Mouse (Mus musculus) neural tube, embryonic 15.5 days (tissue): ENCODE data around the gene Prom2. TPM values are rescaled to one million over a fixed set of nuclear protein-coding genes. Genes with fewer than 3 reads are reported as not detected.

Source experiments
- ATAC-seq: fragments of 200-750 bp; cut with Nextera tagmentation; 2 replicates; pipeline ENCODE4 v1.8.0; 2017; ENCODE audit warnings: mild to moderate bottlenecking, moderate TSS enrichment, moderate library complexity; ENCODE audit not compliant: low FRiP score
- H3K27ac ChIP-seq: fragments of 300-500 bp; sonication (generic); replicated peaks from 2 replicates; pipeline ENCODE4 v1.5.1; 2015; ENCODE audit warnings: mild to moderate bottlenecking, inconsistent platforms
- H3K27me3 ChIP-seq: fragments of 300-500 bp; sonication (generic); replicated peaks from 2 replicates; pipeline ENCODE4 v1.6.1; 2015; ENCODE audit warnings: inconsistent platforms
- H3K36me3 ChIP-seq: fragments of 300-500 bp; sonication (generic); 2 replicates; pipeline ENCODE4 v1.6.1; 2015; ENCODE audit warnings: inconsistent platforms
- H3K4me1 ChIP-seq: fragments of 300-500 bp; sonication (generic); 2 replicates; pipeline ENCODE4 v1.6.1; 2015; ENCODE audit warnings: inconsistent platforms
- H3K4me2 ChIP-seq: fragments of 300-500 bp; sonication (generic); 2 replicates; pipeline ENCODE4 v1.6.1; 2015; ENCODE audit warnings: inconsistent platforms, mild to moderate bottlenecking, moderate library complexity
- H3K4me3 ChIP-seq: fragments of 300-500 bp; sonication (generic); replicated peaks from 2 replicates; pipeline ENCODE4 v1.5.1; 2015; ENCODE audit warnings: mild to moderate bottlenecking, inconsistent platforms
- H3K9ac ChIP-seq: fragments of 300-500 bp; sonication (generic); replicated peaks from 2 replicates; pipeline ENCODE4 v1.6.1; 2015; ENCODE audit warnings: mild to moderate bottlenecking, inconsistent platforms
- H3K9me3 ChIP-seq: fragments of 300-500 bp; sonication (generic); replicated peaks from 2 replicates; pipeline ENCODE4 v1.6.1; 2016; ENCODE audit warnings: inconsistent platforms
- WGBS: fragments of 180-500 bp; shearing (Covaris S2); methylation state at CpG from one replicate; pipeline ENCODE4 v1.1.7; 2015; ENCODE audit warnings: mixed read lengths; 5-methylcytosine and 5-hydroxymethylcytosine counted together
- polyA plus RNA-seq: library from polyadenylated mRNA; unstranded; fragments of >200 nt; fragmentation: Nextera tagmentation; extraction: Ambion mirVana; gene quantifications from 2 replicates; pipeline ENCODE4 v1.2.1, GENCODE M21; 2015

The Prom2 gene
- 0.06 and 0.50 TPM in 2 replicates for polyA plus RNA-seq

DNA sequence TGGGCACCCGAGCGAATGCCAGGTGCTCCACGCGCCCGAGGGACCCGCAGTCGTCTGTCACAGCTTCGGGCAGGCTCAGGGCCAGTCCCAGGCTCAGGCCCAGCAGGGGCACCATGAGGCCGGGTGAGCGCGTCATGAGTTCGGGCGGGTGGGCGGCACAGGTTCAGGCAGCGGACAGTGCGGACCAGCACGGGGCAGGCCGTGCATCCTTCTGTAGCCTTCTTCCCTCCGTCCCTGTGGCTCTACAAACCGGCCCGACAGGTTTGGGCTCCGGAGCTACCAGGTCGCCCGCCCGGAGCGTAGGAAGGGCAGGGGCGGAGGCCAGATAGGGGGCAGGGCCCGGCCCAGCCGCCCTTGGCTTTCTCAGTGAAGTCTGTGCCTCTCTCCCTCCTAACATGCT, at the start of gene Prom2:
Gene Prom2 (minus strand): TSS at position 283 of the 400 bp plus-strand sequence.
- Histone ChIP-seq H3K9me3 (no peaks in the 10 kb centered on the region), H3K9ac (no peak within 1 kb of the TSS), H3K4me1 (peaks cover 6% of the 10 kb centered on the region), H3K4me2 (peak within 1 kb of the TSS; percentile 41), H3K27ac (no peak within 1 kb of the TSS), H3K4me3 (peak within 1 kb of the TSS; percentile 10; the same call in 1 of the 2 replicates), H3K27me3 (peaks cover 59% of the 10 kb centered on the region), H3K36me3 (no peaks in the 10 kb centered on the region)
- ATAC-seq: no peak
- 5% methylated on average over 29 of the region's 29 CpGs for WGBS

DNA sequence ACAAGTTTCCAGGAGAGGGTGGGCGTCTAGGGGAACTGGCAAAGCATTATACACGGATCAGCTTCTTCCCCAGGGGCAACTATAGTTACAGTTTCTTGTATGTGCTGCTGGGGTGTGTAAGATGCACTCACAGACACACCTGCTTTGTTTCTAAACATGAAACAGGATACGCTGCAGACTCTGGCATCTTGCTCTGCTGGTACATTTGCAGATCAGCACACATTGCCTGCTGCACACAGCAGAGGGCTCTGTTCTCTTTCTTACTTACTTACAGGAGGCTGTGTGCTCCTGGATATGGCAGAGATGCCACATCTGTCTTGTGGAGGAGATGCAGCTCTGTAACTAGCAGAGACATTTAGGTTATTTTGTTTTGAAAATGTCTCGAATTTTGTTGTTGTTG, 49.6 kb upstream of the Prom2 start:
- Histone ChIP-seq H3K4me1 (peaks cover 27% of the 10 kb centered on the region), H3K27ac (no peak overlapping the region), H3K27me3 (no peaks in the 10 kb centered on the region), H3K9me3 (no peaks in the 10 kb centered on the region), H3K36me3 (peaks cover 36% of the 10 kb centered on the region), H3K9ac (no peak overlapping the region), H3K4me3 (no peak overlapping the region), H3K4me2 (no peak overlapping the region)
- ATAC-seq: no peak
- WGBS: 82% methylated on average over 4 of the region's 4 CpGs

DNA sequence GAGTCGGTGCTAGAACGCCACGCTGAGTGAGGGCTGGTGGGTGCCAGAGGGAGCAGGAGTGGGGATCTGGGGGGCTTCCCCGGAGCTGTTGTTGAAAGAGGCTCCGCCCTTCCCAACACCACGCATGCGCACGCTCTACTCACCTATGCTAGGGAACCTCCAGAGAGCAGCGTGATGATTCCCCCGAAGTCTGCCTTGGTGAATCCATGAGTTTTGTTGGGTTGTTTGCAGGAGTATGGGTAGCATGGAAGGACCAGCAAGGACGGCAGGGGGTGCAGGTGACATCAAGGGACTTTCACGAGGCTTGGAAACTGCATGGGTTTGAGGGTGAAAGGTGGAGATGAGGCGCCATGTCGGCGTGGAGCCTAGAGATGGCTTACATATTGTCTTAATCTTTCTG, 48.9 kb upstream of the Prom2 start:
- H3K9me3 ChIP-seq: no peaks in the 10 kb centered on the region
- no peak overlapping the region for H3K4me3 ChIP-seq
- no peak overlapping the region for H3K27ac ChIP-seq
- no peak overlapping the region for H3K9ac ChIP-seq
- peaks cover 31% of the 10 kb centered on the region for H3K36me3 ChIP-seq
- H3K4me2 ChIP-seq: no peak overlapping the region
- 83% methylated on average over 15 of the region's 15 CpGs for WGBS
- ATAC-seq: no peak
- peaks cover 27% of the 10 kb centered on the region for H3K4me1 ChIP-seq
- H3K27me3 ChIP-seq: no peaks in the 10 kb centered on the region

DNA sequence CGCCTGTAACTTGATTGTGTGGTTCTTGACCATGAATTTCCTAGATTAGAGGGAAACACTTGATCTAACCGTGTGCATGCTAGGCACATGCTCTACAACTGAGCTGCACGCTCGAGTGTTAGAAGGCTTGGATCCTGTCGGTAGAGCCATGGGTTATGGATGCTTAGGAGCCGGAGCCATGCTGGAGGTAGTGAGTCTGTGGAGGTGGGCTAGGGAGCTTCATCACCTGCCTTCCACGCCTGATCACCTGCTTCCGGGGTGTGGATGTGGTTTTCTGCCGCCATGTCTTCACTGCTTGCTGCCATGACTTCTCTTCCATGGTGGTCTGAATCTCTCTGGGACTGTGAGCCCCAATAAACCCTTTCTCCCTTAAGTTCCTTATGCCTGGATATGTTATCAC, 47.6 kb upstream of the Prom2 start:
- no peaks in the 10 kb centered on the region for H3K9me3 ChIP-seq
- peaks cover 18% of the 10 kb centered on the region for H3K36me3 ChIP-seq
- peaks cover 34% of the 10 kb centered on the region for H3K4me1 ChIP-seq
- no peak overlapping the region for H3K9ac ChIP-seq
- no peak overlapping the region for H3K4me3 ChIP-seq
- peak overlapping the region; percentile 69; the same call in 1 of the 2 replicates for H3K4me2 ChIP-seq
- H3K27me3 ChIP-seq: no peaks in the 10 kb centered on the region
- 93% methylated on average over 9 of the region's 9 CpGs for WGBS
- ATAC-seq: no peak
- no peak overlapping the region for H3K27ac ChIP-seq

DNA sequence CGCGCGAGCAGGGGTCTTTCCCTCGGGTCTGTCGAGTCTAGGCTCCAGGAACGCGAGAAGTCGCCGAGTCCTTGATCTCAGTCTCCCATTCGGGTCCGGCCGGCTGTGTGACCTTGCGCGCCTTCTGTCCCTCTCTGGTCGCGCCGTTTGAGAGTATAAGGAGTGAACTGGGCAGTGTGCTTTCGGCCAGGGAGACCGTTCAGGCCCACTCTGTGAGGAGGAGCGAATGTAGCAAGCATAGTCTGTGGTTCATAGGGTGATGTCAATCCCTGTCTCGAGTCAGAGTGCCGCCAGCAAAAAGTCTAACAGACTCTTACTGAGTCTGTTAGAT, 46.2 kb upstream of the Prom2 start:
- H3K4me1 ChIP-seq: peaks cover 41% of the 10 kb centered on the region
- WGBS: under 1% methylated on average over 22 of the region's 22 CpGs
- no peaks in the 10 kb centered on the region for H3K9me3 ChIP-seq
- peak; percentile 25 for ATAC-seq
- peak overlapping the region; percentile 77 for H3K4me3 ChIP-seq
- peak overlapping the region; percentile 92 for H3K27ac ChIP-seq
- H3K4me2 ChIP-seq: peak overlapping the region; percentile 69
- H3K36me3 ChIP-seq: peaks cover 7% of the 10 kb centered on the region
- no peaks in the 10 kb centered on the region for H3K27me3 ChIP-seq
- H3K9ac ChIP-seq: peak overlapping the region; percentile 76

DNA sequence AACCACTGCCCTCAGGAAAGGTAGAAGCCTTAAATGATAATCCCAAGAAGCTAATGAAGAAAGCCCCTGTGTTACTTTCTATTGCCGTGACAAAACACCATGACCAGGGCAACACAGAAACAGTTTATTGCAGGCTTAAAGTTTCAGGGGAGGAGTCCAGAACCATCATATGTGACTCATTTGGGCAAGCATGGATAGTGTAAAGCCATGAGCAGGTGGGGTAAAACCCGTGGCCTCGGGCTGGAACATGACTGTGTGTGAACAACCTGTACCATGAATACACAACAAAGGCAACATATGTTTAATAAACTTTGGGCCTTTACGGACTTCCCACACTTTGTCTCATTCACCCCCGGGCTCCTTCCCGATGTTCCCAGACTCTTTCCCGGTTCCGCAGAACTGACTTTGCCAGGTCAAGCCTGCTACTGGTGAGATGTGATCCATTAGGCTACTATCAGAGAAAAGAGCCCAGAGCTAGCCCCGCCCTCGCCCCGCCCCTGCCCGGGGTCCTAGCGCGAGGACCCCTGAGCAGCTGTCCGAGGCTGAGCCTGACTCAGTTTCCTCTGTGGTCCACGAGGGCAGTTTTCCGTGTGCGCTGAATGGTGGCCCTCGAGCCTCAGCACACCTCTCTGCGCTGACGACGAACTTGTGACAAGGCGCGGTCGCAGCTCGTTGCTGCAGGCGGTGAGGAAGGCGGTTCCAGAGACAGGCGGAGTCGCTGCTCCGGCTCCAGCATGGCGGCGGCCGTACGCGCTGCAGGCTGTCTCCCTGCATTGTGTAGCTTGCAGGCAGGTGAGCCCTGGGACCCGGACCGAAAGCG, 45.6 kb upstream of the Prom2 start, which contains the start of the genes Zfp661 and Mrps5:
Gene Zfp661 (minus strand): TSS at position 401 of the 820 bp plus-strand sequence.
Gene Mrps5 (plus strand): TSS at position 529 of the 820 bp plus-strand sequence.
- peaks cover 41% of the 10 kb centered on the region for H3K4me1 ChIP-seq
- H3K27me3 ChIP-seq: no peaks in the 10 kb centered on the region
- ATAC-seq: peak; percentile 88

DNA sequence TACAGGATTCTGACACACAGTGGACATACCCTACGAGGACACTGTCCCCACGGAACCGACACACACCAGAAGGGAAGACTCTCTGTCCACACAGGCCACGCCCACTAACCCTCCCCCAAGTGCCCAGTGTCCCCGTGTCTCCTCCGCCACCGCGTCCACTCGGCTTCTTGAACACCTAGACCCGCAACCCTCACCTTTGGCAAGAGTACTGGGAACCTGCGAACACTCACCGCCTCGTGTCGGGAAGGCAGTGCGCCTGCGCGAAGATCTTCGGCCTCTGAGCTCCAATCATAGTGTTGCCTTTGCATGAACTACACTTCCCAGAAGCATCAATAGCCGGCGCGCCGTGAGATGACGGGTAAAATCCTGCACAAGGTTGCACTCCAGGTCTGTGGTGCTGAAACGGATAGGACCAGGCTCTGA, 43.2 kb upstream of the Prom2 start:
- H3K4me2 ChIP-seq: peak overlapping the region; percentile 88
- peak overlapping the region; percentile 48 for H3K27ac ChIP-seq
- no peaks in the 10 kb centered on the region for H3K9me3 ChIP-seq
- peak overlapping the region; percentile 63 for H3K4me3 ChIP-seq
- WGBS: 0% methylated on average over 24 of the region's 24 CpGs
- peaks cover 37% of the 10 kb centered on the region for H3K4me1 ChIP-seq
- H3K36me3 ChIP-seq: peaks cover 13% of the 10 kb centered on the region
- H3K9ac ChIP-seq: peak overlapping the region; percentile 76
- no peaks in the 10 kb centered on the region for H3K27me3 ChIP-seq
- ATAC-seq: peak; percentile 90

More for the DNA sequence above, 45.6 kb upstream of the Prom2 start, which contains the start of the genes Zfp661 and Mrps5:
- peak within 1 kb of the TSS; percentile 69 for H3K4me2 ChIP-seq
- H3K4me3 ChIP-seq: peak within 1 kb of the TSS; percentile 77
- H3K9ac ChIP-seq: peak within 1 kb of the TSS; percentile 76
- H3K27ac ChIP-seq: peak within 1 kb of the TSS; percentile 92
- no peaks in the 10 kb centered on the region for H3K9me3 ChIP-seq
- peaks cover 2% of the 10 kb centered on the region; the same call in 1 of the 2 replicates for H3K36me3 ChIP-seq
- WGBS: 4% methylated on average over 39 of the region's 39 CpGs

DNA sequence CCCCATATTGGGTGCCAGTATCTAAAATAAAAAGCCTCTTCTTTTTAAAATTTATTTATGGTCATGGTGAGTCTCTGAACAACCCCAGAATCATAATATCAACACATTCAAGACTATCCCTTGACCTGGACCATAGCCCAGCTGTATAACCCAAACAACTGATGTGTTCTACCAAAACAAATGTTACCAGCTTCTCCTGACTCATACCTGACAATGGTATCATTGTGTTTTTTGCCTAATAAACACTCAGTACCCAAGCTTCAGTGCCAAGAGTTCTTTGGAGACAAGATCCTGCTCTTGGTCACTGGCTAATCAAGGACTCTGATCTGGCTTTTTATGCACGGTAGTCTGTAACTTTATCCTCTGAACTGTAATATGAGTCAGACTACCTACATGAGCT, 32.1 kb upstream of the Prom2 start:
- Histone ChIP-seq H3K36me3 (peaks cover 24% of the 10 kb centered on the region), H3K4me1 (no peaks in the 10 kb centered on the region)

DNA sequence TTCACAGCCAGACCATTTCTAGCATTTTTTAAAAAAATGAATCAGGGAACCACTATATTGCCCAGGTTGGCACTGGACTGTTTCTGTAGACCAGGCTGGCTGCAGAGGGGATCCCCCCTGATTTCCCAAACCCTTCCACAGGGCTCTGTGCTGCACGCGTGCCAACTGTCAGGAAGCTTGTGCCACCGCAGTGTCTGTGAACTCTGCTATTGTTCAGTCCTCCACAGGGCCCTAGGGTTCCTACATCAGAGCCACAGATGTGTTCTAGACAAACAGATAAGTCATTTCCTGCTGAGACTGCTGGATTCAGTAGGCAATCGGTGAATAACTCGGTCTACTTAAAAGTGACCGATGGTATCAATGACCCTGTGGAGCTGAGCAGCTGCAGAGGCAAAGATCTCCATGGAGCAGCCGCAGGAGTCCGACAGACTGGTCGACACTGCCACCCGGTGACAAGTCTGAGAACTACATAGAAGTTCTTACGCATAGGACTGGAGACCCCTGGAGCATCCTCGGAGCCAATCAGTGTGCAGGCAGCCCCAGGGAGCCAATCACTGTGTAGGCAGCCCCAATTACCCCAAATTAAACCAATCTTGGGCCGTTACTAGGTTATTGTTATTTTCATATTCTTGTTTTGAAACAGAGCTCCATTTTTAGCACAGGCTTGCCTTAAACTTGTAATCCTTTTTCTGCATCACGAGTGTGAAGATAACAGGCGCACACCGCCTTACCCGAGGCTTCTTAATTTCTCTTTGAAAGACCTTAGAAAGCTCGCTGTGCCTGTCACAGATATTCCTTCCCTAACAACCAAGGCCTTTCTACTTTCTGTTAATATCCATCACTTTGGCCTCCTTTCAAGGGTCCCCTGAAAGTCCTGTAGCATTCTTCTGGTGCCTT, 18.1 kb upstream of the Prom2 start:
- Histone ChIP-seq H3K9ac (peak overlapping the region; percentile 24), H3K27ac (peak overlapping the region; percentile 68), H3K4me3 (peak overlapping the region; percentile 38), H3K4me2 (peak overlapping the region; percentile 59), H3K4me1 (peaks cover 13% of the 10 kb centered on the region), H3K27me3 (peaks cover 10% of the 10 kb centered on the region), H3K9me3 (no peaks in the 10 kb centered on the region), H3K36me3 (no peaks in the 10 kb centered on the region)
- ATAC-seq: peak; percentile 100
- 7% methylated on average over 18 of the region's 18 CpGs for WGBS

More for the DNA sequence above, 32.1 kb upstream of the Prom2 start:
- Histone ChIP-seq H3K27me3 (no peaks in the 10 kb centered on the region), H3K9ac (no peak overlapping the region), H3K9me3 (no peaks in the 10 kb centered on the region), H3K4me2 (no peak overlapping the region), H3K27ac (no peak overlapping the region), H3K4me3 (no peak overlapping the region)
- no peak for ATAC-seq
- 86% methylated on average over 1 of the region's 1 CpGs for WGBS

DNA sequence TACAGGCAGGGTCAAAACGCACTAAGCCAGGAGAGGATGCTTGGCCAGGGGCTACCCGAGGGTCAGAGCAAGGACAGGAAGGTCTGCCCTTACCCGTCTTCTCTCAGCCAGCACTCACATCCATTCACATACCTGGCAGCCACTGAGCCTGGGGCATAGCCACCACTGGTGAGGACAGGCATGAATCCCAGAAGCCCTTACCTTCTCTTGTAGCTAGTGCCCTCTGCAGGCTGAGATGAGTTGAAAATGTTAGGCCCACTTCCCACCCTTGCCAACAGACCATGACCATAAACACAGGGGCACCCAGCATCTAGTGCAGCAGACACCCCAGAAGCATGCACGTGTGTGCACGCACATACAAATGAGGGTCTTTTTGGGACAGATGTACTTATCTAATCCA, 9.8 kb upstream of the Prom2 start:
- no peaks in the 10 kb centered on the region; the same call in none of the 2 replicates for H3K27me3 ChIP-seq
- no peak overlapping the region for H3K4me3 ChIP-seq
- H3K9ac ChIP-seq: no peak overlapping the region
- no peak for ATAC-seq
- H3K9me3 ChIP-seq: no peaks in the 10 kb centered on the region
- H3K4me2 ChIP-seq: no peak overlapping the region
- H3K4me1 ChIP-seq: no peaks in the 10 kb centered on the region
- no peak overlapping the region for H3K27ac ChIP-seq
- 60% methylated on average over 5 of the region's 5 CpGs for whole genome bisulfite sequencing
- H3K36me3 ChIP-seq: no peaks in the 10 kb centered on the region

DNA sequence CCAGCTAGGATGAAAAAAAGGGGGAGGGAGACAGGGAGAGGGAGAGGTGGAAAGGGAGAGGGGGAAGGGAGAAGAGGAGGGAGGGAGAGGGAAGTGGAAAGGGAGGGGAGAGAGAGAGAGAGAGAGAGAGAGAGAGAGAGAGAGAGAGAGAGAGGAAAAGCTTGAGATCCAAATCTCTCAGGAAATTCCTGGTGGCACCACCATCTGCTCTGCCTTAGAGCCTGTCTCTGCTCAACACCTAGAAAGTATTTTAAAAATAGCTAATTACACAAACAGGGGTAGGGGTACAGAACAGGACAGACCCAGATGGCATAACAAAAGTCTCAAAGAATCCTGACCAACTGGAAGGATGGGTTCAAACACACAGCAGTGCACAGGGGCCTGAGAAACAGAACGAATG, 9.2 kb upstream of the Prom2 start:
- no peaks in the 10 kb centered on the region for H3K36me3 ChIP-seq
- no peak overlapping the region for H3K9ac ChIP-seq
- no peaks in the 10 kb centered on the region for H3K4me1 ChIP-seq
- WGBS: 86% methylated on average over 1 of the region's 1 CpGs
- H3K27ac ChIP-seq: no peak overlapping the region
- no peak overlapping the region for H3K4me2 ChIP-seq
- ATAC-seq: no peak
- no peaks in the 10 kb centered on the region for H3K9me3 ChIP-seq
- no peaks in the 10 kb centered on the region; the same call in none of the 2 replicates for H3K27me3 ChIP-seq
- no peak overlapping the region for H3K4me3 ChIP-seq
